21 mouse cellular contexts compared by ENCODE assay signal in the genomic region with DNA sequence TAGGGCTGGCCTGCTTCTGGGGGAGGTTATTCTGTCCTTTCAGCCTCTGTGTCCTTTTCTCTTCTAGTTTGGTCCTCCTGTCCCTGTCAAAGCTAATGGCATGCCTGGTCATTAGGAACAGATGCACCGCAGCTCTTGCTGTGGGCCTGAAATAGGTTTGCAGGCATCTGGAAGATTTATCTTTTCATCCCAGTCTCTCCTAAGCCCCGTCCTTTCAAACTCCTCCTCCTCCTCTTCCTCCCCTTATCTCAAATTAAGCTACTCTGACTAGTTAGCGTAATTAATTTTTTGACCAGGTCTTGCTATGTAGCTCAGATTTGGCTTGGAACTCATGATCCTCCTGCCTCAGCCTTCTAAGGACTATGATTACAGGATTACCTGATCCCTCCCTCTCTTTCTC. TPM values are rescaled to one million over a fixed set of nuclear protein-coding genes. Genes with fewer than 3 reads are reported as not detected.
"Had no signal": no experiment of that assay in that cellular context is flagged by ENCODE, and none has a peak within 500 bp of the region (broad histone marks: within the 10 kb centered on the region; RNA-seq: fewer than 3 reads in every experiment).

No protein-coding gene starts in this region.

- ATAC-seq: intestine, embryonic 16.5 days had no signal

- H3K36me3 ChIP-seq: kidney, embryonic 15.5 days; limb, embryonic 15.5 days; lung, embryonic 15.5 days; neural tube, embryonic 15.5 days had no signal

- H3K4me2 ChIP-seq: kidney, embryonic 15.5 days; limb, embryonic 15.5 days; lung, embryonic 15.5 days; neural tube, embryonic 15.5 days had no signal

- H3K9ac ChIP-seq: kidney, embryonic 15.5 days; limb, embryonic 15.5 days; lung, embryonic 15.5 days; neural tube, embryonic 15.5 days had no signal

- H3K4me1 ChIP-seq: kidney, embryonic 15.5 days; limb, embryonic 15.5 days; neural tube, embryonic 15.5 days had no signal

- H3K27ac ChIP-seq: kidney, embryonic 15.5 days; left cerebral cortex, adult 2 months; limb, embryonic 15.5 days; lung, embryonic 15.5 days; macrophage; neural tube, embryonic 15.5 days had no signal

- H3K27me3 ChIP-seq: kidney, embryonic 15.5 days; limb, embryonic 15.5 days; lung, embryonic 15.5 days; neural tube, embryonic 15.5 days had no signal

- H3K9me3 ChIP-seq: kidney, embryonic 15.5 days; limb, embryonic 15.5 days; lung, embryonic 15.5 days; megakaryocyte, embryonic 14.5 days; neural tube, embryonic 15.5 days had no signal

- H3K4me3 ChIP-seq: kidney, embryonic 15.5 days; left cerebral cortex, adult 2 months; limb, embryonic 15.5 days; lung, embryonic 15.5 days; megakaryocyte, embryonic 14.5 days; myocyte; neural tube, embryonic 15.5 days had no signal

- DNase-seq: kidney, adult 2 months; kidney, postnatal 25 days; lung, postnatal 14 days; midbrain, embryonic 14.5 days; right cerebral cortex, adult 18-20 months; spleen, adult 18-20 months; thymus, adult 18-20 months; thymus, postnatal 14 days had no signal

RNA-seq across cellular contexts. Expression of a gene that starts 28.4 kb away (rescaled TPM):
- total RNA-seq: layer of hippocampus, postnatal 25 days; left cerebral cortex, adult 2 months; left cerebral cortex, postnatal 25 days had no signal
- polyA plus RNA-seq: intestine, embryonic 16.5 days; kidney, adult 2 months; kidney, embryonic 15.5 days; limb, embryonic 11.5 days; limb, embryonic 15.5 days; lung, embryonic 15.5 days; macrophage; myocyte; stomach, embryonic 14.5 days had no signal

RNA-seq across cellular contexts. Expression of a gene that starts 34.1 kb away (rescaled TPM):
- total RNA-seq: layer of hippocampus, postnatal 25 days; left cerebral cortex, adult 2 months; left cerebral cortex, postnatal 25 days had no signal
- polyA plus RNA-seq: kidney, adult 2 months; macrophage had no signal
